Mouse (Mus musculus) embryonic fibroblast, embryonic 13.5 days (primary cell): Measurements from ENCODE around the gene Arhgap24. TPM values are rescaled to one million over a fixed set of nuclear protein-coding genes. Genes with fewer than 3 reads are reported as not detected.

Experiments used
- H3K27ac ChIP-seq: 2 replicates; pipeline ENCODE4 v1.5.1; 2012; ENCODE audit warnings: low read length, control low read depth, inconsistent platforms; ENCODE audit not compliant: insufficient read depth
- H3K4me1 ChIP-seq: 2 replicates; pipeline ENCODE4 v1.6.1; 2011; ENCODE audit warnings: low read length; ENCODE audit not compliant: control insufficient read depth, insufficient read depth
- H3K4me3 ChIP-seq: 2 replicates; pipeline ENCODE4 v1.5.1; 2011; ENCODE audit warnings: mild to moderate bottlenecking, control low read depth, low read length; ENCODE audit not compliant: insufficient read depth
- CTCF ChIP-seq: IDR thresholded peaks from 2 replicates; pipeline ENCODE4 v1.5.1; 2011; ENCODE audit warnings: mild to moderate bottlenecking, control low read depth, low read length, moderate library complexity, borderline replicate concordance; ENCODE audit not compliant: insufficient read depth
- POLR2A ChIP-seq: IDR thresholded peaks from 2 replicates; pipeline ENCODE4 v1.6.1; 2011; ENCODE audit warnings: low read depth, mild to moderate bottlenecking, control low read depth, low read length, moderate library complexity
- polyA plus RNA-seq: library from polyadenylated mRNA; stranded (reverse); fragments of >200 nt; gene quantifications from 2 replicates; pipeline ENCODE4 v1.2.4, GENCODE M21; 2011; ENCODE audit warnings: low read depth; ENCODE audit not compliant: missing spikeins, insufficient read length

The Arhgap24 gene
- polyA plus RNA-seq, 1 experiment = 27.1 TPM

DNA sequence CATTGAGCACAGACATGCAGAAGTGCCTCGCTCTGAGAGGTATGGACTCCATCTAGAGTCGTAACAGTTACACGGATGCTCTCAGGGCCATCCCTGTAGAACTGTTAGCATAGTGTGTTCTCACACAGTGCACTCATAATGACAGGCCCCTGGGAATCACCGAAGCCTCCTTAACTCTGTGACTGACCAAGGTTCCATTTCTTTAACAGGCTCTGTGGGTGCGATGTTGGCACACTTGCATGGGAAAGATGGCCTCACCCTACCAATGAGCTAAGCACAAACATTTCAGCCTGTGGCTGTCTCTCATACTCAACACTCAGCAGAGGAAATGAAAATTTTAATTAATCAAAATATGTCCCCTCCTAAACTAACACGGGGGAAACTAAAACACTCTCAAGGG lies 134.1 kb downstream of the Arhgap24 start:
- TF ChIP-seq POLR2A (no peak), CTCF (no peak)
- no peaks in the 10 kb centered on the region for H3K4me1 ChIP-seq
- no peak overlapping the region for H3K4me3 ChIP-seq
- H3K27ac ChIP-seq = no peak overlapping the region

DNA sequence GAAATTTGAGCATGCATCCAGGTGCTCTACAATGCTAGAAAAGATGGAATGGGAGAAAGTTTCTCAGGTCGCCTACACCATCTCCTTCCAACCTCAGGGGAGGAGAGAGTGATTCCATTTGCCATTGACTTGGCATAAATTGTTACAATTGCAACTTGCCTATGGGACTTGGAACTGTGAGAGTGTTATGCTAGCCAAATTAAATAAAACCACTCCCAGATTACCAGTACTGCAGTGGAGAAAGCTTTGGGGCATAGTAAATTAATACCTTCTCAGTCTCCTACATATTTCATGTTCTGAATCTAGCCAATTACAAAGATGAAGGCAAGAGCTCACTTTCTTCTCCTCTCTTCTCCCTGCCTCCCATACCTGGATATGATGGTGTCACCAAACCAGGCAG lies 139.8 kb downstream of the Arhgap24 start:
- TF ChIP-seq CTCF (no peak), POLR2A (no peak)
- Histone ChIP-seq H3K4me1 (no peaks in the 10 kb centered on the region), H3K4me3 (no peak overlapping the region), H3K27ac (no peak overlapping the region)

DNA sequence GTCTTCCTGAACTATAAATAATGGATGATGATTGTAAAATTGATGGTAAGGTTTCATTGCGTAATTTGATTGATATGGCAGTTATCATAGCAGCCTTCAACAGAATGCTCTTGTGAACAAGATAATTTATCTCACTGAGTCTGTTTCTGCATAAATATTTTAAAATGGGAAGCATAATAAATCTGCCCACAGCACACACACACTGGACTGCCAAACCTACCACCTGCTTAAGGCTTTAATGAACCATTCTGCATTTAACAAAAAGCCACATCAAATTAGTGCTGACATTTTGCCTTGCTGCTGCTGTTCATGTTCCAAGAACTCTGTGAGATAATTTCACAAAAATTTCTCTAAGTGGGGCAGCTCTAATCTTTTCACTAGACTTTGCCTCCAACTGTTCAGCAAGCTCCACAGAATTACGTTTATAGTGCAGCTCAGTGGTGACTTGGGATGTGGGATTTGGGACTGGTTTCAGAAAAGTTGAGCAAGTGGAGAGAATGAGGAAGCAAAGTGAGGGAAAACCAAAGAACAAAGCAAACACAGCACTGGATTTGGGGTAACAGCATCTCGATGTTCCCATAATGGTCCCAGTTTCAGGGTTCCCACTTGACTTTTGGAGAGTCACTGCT lies 142.7 kb downstream of the Arhgap24 start:
- Histone ChIP-seq H3K4me3 (no peak overlapping the region), H3K4me1 (no peaks in the 10 kb centered on the region; the same call in 1 of the 2 replicates), H3K27ac (no peak overlapping the region)
- no peak for TF ChIP-seq POLR2A
- no peak for TF ChIP-seq CTCF

DNA sequence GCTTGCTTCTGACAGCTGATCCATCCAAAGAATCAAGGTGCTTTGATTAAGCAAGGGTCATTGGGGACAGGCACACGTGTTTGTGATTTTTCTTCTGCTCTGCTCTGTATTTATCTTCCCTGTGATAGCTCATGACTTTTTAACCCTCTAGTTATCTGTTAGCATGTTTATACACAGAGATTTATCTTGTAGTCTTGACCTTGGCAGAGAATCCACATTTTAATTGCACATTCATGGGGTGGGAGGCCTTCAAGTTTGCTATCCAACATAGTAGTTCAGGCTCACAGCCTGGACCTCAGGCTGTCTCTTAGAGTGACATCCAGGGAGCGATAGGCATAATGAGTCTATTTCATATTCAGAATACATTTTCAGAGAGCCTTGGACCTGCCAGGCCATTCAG lies 145.5 kb downstream of the Arhgap24 start:
- Histone ChIP-seq H3K27ac (no peak overlapping the region), H3K4me1 (no peaks in the 10 kb centered on the region; the same call in 1 of the 2 replicates), H3K4me3 (no peak overlapping the region)
- no peak for TF ChIP-seq CTCF
- TF ChIP-seq POLR2A = no peak

DNA sequence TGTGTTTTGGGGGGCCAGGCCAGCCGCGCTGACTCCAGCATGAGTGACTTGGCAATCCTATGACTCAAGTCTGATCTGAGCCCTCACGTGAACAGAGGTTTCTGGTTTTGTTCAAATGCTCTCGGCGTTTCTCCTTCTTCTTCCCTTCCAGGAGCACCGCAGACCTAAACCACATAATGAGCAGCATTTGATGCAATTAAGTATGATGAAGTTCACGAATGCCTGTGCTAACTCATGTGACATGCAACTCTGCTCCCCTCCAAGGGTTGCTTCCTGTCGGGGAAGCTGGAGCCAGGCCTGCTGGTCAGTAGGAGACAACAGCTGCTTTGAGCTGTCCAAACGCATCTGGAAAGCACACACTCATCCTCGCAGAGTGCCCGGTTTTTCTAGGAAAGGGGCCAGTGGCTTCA lies 148.2 kb downstream of the Arhgap24 start:
- Histone ChIP-seq H3K4me3 (no peak overlapping the region), H3K4me1 (no peaks in the 10 kb centered on the region; the same call in 1 of the 2 replicates), H3K27ac (peak overlapping the region; percentile 16; the same call in 1 of the 2 replicates)
- no peak for TF ChIP-seq CTCF
- no peak for TF ChIP-seq POLR2A

DNA sequence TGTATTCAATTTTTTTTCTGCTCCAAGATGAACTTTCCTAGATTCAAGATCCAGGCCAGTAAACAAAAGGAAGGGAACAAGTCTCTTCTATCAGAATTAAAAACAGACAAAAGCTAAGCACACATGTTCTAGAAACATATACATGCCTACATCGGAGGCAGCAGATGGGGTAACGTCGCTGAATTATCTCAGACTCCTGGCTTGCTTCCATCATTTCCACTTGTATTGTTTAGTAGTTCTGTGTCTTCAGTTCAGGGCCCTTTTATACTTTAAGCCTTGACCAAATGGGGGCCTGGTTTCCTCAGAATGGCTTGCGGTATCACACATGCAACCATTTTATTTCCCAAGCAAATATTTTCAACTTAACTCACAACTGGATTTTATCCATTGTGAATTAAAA lies 154.4 kb downstream of the Arhgap24 start:
- H3K4me1 ChIP-seq = no peaks in the 10 kb centered on the region
- H3K4me3 ChIP-seq = no peak overlapping the region
- TF ChIP-seq CTCF (no peak), POLR2A (no peak)
- no peak overlapping the region for H3K27ac ChIP-seq

DNA sequence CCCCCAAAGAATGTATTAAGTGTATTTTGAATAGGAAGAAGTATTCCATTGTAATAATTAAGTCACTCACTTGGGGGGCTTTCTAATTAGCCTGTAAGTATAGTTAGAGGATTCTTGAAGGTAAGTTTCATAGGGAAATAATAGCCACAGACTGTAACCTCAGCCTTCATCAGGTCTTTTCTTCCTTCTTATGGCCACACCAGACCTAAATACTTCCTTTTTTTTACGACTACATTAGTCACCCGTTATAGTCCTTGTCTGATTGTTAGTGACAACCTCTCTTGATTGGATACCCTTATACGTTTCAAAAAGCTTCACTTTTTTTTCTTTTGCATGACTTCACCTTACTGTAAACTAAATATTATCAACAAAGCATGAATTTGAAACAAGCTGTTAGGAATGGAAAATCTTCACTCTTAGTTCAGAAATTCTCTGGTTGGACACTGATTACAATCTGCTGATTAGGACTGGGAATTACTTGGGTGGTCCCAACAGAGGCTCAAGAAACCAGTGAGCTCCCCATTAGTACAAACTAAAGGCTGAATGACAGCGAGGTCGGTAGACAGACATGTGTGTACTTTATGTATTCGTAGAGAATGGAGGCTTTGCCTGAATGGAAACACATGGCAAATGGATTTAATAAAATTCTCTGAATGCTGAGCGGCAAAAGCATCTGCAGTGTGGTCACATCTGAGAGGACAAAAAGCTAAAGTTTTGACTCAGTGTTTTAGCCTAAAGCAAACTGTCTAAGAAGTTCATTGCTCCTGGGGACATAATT lies 158.8 kb downstream of the Arhgap24 start:
- TF ChIP-seq CTCF (no peak), POLR2A (no peak)
- Histone ChIP-seq H3K4me3 (no peak overlapping the region), H3K27ac (0 out of 2 replicates have a peak overlapping the region, but pooled peaks have one; percentile 40), H3K4me1 (no peaks in the 10 kb centered on the region)

DNA sequence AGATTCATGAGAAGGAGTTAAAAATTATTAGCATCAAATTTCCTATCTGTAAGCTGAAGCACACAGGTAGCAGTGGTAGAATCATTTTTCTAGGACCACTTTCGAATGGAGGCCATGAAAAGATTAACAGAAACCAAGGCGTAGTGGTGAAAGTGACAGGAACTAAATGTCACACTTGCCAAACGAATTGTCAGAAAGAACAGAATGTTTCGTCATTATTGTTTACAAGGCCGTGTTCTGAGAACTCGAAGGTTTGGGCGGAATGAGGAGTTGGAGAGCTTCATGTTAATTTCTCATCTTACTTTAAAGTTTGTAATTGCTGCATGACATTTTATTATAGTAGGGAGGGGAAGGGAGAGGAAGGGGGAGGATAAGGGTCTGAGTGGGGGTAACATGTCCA lies 162.2 kb downstream of the Arhgap24 start:
- TF ChIP-seq POLR2A (no peak), CTCF (no peak)
- Histone ChIP-seq H3K27ac (no peak overlapping the region), H3K4me3 (no peak overlapping the region), H3K4me1 (no peaks in the 10 kb centered on the region)

DNA sequence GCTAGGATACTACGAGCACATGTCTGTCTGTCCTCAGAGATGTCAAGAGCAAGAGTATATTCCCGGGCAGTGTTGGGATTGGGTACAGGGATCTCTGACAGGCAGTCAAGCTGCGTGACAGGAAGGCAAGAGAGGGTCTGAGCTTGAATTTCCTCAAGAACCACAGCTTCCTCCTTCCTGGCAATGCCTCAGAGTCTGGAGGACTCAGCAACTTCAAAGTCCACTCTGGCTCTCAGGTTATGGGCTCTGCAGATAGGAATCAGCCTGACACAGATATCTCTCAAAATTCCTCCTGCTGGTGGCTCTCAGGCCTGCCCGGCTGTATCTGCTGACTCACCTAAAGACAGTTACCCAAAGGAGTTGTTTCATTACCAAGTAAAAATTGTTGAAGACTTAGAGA lies 162.6 kb downstream of the Arhgap24 start:
- Histone ChIP-seq H3K27ac (no peak overlapping the region), H3K4me3 (no peak overlapping the region), H3K4me1 (no peaks in the 10 kb centered on the region)
- TF ChIP-seq CTCF (no peak), POLR2A (no peak)

DNA sequence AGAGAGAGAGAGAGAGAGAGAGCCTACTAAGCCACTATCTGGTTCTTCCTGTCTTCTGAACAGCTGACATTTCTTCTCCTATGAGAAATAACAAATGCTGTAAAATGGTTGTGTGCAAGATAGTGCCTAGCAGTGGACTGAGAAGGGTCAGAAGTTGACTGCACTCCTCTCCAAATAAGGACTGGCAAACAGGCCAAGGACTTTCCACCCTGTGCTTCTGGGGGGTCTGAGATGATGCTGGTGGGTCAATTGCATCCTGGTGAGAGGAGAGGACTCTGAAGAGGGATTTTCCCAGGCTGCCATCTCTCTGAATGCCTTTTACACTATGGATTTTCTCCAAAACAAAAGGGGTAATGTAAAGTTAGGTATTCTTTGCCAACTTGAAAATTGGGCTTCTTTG lies 177.9 kb downstream of the Arhgap24 start:
- Histone ChIP-seq H3K27ac (no peak overlapping the region), H3K4me1 (no peaks in the 10 kb centered on the region), H3K4me3 (no peak overlapping the region)
- TF ChIP-seq CTCF (no peak), POLR2A (no peak)

DNA sequence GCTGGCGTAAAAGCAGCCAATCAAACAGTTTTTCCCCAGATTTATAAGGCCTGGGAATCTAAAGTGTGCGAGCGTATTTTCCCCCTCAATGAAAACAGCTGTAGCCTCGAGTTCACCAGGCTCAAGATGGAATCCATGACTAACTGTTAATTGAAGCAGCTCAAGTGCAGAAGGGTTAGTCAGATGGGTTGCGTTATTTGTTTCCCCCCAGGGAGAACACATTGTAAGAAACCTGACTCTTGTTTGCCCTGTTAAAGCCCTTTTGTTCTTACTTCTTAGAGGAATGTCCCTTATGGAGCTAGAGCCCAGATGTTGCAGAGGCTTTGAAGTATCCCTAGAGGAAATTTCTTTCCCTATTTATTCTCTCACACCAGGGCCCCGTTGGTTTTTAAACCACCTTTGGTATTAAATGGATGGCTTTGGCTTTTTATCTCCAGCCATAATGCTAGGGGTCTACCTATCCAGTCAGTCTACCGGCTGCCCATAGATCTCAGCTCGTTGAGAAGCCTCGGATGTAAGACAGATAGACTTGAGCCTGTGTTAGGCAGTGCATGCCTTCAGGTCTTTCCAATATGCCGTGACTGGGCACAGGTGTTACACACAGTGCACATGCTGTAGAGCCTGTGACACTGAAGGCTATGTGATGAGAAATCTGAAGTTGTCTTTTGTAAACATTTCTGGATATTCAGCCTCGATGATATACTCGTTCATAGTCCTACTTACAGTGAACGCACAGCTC lies 184.0 kb downstream of the Arhgap24 start:
- no peak overlapping the region for H3K4me3 ChIP-seq
- peaks cover 3% of the 10 kb centered on the region; the same call in 1 of the 2 replicates for H3K4me1 ChIP-seq
- TF ChIP-seq POLR2A = no peak
- TF ChIP-seq CTCF = no peak
- H3K27ac ChIP-seq = no peak overlapping the region
